Mouse (Mus musculus) adrenal gland, postnatal 10 days (tissue): ENCODE measurements around the gene Rhbg. TPM values are rescaled to one million over a fixed set of nuclear protein-coding genes. Genes with fewer than 3 reads are reported as not detected.
A peak's percentile ranks its signal among the peaks of the same experiment; 100 is the strongest.

Experiments
- DNase-seq: peaks from one replicate; pipeline ENCODE4 v3.0.0; 2021; ENCODE audit warnings: mixed read lengths
- total RNA-seq, 2 experiments: library from RNA; stranded (reverse); gene quantifications; 2 replicates each; pipeline ENCODE4 v1.2.3; 2021

Gene Rhbg
- total RNA-seq, 2 experiments from 2014 or later = 1.9 to 2.1 TPM

DNA sequence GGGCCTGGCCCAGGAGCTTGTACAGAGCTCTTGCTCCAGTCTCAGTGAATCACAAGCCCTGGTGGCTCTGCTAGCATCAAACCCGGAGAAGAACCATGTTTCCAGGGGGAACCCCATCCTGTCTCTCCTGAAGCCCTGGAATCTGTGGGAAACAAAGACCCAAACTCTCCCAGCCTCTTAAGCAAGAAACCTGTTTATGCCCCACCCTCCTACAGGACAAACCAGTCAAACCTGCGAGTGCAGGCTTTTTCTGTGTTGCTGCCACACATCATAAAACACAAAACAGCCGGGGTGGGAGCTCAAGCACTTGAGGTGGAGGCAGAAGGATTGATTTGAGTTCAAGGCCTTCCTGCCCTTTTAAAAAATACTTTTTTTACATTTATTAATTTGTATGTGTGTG is 7.8 kb upstream of the Rhbg start:
- DNase-seq = no peak

DNA sequence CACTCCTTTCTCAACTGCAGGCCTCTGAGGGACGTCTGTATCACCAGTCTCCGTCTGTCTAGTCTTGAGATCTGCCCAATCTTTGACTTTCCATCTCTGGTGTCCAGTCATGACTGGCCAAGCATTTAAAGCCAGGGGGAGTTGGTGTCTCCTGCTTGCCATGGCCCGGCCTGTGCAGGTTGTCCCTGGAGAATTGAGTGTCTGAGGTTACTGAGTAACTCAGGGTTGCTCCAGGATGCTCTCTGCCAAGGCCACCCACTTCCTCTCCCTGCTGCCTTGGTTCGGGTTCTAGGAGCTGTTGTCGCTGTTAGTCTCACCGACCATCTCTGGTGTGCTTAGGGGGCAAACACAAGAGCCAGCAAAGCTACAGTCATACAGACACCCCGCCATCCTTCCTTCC is 1.9 kb upstream of the Rhbg start:
- no peak for DNase-seq

DNA sequence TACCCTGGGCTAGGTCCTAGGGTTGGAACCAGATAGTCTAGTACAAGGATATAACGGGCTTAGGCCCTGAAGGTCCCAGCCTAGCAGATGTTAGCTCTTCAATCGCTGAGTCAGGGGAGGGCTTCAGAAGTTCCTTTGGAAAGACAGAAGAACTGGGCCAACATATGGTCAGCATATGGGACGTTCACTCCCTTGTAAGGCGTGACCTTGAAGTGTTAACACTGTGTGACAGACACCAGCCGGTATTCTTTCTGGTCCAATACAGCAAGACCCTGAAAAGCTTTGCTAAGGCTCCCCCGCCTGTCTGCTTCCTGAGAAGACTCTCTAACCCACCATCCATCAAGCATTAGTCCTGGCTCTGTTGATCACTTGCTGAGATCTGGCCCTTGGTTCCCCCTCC is 1.4 kb upstream of the Rhbg start:
- no peak for DNase-seq

DNA sequence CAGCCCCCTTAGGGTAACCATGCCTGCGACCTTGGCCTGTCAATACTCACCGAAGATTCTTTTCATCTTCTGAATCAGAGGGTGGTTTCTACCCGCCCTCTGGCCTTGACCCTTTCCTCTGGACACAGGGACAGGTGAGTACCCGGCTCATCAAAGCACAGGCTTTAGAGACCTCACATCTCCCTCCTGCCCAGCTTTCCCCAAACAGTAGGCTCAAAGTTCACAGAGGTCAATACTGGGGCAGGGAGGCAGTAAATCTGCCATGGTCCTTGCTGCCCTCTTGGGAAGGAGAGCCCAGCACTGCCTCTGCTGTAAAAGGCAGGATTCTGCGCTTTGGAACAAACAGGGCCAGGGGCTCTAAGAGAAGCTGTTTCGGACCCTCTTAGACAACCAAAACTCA is 1.8 kb downstream of the Rhbg start:
- no peak for DNase-seq

DNA sequence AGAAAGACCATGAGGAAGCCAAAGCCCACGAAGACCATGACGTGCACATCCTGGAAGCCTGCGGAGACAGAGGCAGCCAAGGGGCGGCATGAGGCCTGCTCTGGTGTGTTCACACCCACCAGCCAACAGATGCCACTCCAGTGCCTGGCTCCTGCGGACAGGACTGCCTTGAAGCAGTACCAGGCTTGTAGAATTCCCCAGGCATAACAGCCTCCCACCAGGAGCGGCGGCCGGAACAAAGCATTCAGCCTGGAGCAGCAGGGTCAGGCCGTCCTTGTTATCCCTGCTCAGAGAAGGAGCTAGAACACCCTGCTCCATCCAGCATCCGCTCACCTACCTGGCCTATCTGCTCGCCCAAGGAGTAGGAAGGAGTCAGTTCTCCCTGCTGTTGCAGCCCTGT is 6.1 kb downstream of the Rhbg start:
- DNase-seq = no peak

DNA sequence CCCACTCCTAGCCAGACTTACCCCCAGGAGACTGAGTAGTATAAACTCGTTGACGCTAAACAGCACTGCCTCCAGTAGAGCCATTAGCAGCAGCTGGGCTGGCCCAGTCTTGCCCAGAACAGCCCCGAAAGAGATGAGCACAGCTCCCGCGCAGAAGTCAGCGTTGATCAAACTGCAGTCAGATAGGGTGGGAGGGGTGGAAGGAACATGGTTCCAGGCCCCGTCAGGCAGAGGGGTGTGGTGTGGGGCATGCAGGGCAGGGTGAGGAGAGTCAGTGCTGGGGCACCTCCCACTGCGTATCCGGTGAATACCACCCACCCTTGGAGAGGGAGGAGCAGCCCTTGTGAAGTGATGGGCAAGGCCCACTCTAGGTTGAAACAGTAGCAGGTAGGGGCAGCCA is 6.8 kb downstream of the Rhbg start:
- no peak for DNase-seq

DNA sequence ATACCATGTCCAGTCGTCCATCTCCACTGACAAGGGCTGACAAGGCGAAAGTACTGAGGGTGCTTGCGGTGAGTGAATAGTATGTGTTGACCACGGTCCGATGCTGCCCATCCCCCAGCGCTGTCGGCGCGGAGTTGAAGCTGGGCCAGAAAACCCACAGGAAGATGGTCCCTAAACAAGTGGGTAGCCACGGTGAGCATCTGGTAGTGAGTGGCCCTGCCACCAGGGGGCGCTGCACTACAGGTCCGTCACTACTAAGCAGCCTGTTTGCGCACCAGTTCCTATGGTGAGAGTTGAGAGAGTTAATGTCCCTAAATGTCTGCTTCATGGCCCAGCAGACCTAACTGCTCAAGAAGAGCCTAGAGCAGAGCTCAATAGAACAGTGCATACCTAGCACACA is 8.7 kb downstream of the Rhbg start:
- DNase-seq = peak; percentile 86

DNA sequence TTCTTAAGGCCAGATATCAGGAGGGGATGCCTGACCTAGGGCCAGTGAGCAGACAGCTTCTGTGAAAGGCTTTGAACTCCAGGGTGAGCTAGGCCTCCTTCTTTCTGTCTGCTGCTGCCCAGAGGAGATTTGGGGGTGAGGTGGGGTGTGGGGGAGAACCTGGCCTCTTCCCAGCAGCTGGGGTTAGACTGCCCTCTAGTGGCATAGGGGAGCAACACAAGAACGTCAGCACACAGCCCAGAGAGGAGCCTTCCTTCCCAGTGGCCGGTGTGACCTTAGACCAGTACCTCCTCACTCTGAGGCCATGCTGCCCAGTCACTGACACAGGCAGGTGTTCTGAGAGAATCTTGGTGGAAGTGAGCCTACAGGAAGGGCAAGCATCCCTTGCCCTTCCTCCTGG is 10.4 kb downstream of the Rhbg start:
- DNase-seq = peak; percentile 66

DNA sequence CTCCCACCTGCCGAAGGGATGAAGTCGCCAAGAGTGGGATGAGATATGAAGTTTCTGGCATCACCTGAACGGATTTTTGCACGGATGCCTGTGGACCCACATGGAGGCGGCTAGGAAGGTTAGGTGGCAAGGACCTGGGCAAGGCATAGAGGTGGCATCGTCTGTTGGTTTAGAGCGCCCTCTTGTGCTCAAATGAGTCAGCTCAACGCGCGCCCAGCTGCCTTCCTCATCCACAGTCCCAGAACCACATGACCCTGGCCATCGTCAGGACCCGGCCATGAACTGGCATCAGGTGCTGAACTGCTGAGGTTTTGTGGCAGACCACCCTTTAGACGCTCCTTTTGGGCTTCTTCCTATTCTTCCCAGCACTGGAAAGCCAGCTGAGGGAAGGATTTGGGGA is 12.0 kb downstream of the Rhbg start:
- DNase-seq = peak; percentile 87

DNA sequence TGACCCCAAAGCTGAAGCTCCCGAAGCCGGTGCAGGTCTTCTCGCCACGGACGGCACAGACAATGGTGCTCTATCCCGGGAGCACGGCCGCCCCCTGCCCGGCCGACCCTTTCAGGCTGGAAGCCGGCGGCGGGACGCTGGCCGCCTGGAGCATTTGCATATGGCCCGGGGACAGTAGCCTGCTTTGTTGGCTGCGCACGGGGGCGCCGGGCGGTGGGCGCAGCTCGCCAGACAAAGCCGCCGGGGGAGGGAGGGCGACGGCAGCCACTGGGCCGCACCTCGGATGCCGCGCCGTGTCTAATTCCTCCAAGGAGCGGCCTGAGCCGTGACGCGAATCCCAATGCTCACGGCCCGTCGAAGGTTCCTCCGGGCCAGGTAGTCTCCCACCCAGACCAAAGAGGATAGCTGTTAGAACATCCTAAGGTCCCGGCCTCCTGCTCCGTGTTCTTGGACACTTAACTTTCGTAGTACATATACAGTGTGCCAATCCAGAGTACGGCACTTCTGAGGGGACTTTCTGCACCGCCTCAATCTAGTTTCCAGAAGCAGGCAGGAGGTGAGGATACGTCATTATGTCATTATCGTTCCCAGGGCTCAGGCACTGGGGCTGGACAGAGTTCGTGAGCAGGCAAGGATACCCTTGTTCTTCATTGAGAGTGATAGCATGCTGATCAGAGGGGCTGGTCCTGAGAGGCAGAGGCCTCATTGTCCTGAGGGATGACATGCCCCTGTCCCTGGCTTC is 13.3 kb downstream of the Rhbg start:
- DNase-seq = no peak

DNA sequence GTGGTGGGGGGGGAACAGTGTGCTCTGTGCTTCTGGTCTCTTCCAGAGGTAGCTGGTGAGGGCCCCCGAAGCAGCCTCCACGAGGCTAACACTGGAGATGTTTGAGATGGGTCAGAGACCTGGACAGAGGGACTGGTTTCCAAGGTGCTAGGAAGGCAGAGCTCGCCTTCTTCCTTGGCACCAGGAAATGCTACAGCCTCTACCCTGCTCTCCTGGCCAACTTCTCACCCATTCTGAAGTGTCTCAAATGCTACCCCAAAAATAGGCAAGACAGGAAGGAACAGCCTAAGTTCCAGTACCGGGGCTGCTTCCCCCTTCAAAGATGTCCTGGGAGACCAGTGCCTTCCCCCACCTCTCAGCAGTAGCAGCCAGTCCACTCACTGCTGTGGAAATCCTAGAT is 15.1 kb downstream of the Rhbg start:
- DNase-seq = no peak

DNA sequence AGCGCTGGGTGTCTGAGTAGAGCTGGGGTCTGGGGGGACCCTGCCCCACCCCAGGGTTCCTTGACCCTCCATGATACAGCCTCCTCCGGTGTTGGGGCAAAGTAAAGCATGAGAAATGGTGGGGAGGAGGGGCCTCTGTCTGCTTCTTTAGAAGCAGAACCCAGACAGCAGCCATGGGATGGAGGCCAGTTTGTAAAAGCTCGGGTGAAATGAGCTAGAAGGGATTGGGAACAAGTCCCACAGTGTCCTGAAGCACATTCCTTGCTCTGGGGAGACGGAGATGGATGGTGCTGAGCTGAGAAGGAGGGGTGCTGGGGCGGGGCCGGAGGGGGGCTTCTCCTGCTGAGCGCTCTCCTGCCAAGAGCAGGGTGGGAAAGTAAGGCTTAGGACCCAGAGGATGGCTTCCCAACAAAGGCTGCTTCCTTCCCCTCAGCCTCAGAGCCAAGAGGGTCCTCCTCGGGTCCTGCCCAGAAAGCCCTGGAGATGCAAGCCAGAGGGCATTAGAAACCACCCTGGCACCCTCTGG is 15.6 kb downstream of the Rhbg start:
- no peak for DNase-seq

DNA sequence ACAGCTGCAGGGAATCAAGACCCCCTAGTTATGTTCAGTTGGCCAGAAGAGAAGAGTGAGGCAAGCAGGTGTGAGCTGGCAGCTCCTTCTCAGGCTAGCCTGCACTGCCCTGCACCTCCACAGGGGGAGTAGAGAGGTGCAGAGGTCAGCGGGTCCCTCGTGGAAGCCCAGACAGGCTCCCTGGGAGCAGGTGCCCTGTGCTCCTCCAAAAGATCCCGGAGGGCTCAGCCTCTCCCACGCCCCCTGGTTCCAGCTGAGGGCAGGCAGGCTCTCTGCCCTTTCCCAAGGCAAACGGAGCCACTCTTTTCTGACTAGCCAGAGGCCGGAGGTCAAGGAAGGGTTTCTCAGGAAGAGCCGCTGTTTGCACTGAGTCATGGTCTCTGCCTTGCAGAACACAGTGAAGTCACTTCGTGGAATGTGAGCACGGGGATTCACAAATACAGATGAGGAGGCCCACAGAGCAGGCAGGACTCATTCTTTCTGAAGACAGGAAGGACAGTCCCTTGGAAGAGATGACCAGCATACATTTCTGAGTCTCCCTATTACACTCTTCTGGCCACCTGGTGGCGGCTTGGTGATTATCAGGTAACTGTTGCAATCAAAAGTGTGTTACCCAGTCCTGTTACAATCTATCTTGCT is 16.8 kb downstream of the Rhbg start:
- DNase-seq = peak; percentile 48

DNA sequence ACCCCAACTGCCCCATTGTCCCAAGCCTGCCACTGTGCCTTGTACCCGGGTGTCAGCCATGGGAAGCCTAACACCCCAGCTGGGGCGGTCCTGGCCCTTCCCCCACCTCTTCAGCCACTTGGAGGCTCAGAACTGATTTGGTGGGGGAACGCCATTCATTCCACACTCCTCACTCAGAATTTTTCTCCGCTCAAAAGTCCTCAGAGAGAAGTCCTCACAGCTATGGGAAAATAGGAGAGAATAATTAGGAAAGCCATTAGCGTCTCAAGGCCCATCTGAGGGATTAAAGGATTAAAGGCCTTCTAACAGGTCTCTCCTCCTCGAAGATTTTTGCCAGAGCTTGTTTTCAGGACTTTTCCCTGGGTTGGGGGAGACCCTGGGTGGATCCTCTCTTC is 17.4 kb downstream of the Rhbg start:
- DNase-seq = no peak

DNA sequence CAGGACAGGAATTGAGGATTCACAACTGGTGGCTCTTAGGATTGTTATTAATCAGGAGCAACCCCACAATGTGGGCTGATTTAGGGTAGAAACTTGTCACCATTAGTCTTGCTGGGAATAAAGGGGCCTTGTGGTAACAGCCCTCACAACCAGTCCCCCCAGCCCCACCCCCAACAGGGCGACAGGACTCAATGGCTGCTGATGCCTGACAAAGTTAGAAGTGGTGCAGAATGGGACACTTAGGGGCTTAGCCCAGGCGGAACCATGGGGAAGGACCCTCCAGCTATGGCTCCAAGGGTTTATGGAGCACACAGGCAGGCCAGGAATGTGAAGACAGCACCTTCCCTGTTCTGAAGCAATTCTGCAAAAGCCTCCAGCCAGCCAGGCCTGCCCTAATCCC is 18.9 kb downstream of the Rhbg start:
- no peak for DNase-seq

DNA sequence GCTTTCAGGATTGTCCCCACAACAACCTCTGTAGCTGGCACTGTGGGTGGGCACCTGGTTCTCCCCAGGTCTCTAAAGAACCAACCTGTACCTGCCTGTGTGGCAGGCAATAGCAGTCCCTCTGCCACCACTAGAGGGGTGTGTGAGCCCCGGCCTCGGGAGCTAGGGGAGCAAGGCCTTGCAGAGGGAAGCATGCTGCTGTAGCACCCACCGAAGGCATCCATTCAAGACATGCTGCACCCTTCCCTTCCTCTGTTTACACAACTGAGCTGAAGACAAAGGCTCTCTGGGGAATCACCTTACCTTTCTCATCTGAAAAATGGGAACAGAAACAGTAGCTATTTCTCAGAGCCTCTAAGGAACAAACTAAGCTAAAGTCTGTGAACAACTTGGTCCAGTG is 19.3 kb downstream of the Rhbg start:
- no peak for DNase-seq

DNA sequence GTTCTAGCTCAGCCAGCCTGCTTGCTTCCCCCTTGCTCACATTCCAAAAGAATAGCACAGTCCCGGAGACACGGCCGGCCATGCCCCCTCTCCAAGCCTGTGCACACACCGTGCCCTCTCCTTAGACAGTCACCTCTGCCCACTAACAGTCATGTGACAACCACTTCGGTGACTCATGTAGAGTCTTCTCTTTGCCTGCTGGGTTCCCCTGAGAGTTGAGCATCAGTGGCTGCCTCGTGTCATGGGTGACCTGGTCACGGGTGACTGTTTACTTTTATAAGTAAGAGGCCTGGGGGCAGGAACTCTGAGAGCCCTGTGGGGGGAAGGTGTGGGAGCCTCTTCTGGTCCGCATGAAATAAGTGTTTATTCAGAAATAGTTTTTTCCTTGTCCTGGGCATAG is 20.5 kb downstream of the Rhbg start:
- DNase-seq = no peak

DNA sequence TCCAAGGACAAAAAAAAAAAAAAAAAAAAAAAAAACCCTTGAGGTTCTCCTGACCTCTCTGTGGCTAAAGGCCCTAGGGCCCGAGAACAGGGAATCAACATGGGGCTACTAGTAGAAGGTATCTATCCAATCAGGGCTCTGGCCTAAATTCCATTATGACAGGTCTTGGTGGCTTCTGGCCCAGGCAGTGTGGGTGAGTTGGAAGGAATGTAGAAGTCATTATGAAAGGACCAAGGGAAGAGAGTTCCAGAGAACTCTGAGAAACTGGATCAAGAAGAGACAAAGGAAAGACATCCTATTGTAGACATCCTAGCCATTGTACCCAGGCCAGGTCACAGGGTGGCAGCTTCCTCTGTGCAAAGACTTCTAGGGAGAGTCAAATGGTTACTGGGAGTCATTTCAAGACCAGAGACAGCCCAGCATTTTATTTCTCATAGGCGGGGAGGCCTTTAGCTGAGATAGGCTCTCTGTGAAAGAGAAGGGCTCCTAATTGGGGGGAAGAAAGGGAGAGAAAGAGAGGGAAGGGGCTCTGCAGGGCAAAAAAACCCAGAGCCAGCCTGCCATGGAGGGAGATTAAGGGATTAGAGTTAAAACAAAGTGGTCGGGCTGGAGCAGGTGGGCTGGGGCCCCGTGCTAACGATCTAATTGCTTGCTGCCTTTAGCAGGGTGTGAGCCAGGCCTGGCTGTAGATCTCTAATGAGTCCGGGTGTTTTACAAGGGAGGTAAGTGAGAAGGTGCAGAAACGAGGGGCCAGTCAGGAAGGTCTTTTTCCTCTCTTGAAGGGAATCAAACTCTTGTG is 21.5 kb downstream of the Rhbg start:
- no peak for DNase-seq

DNA sequence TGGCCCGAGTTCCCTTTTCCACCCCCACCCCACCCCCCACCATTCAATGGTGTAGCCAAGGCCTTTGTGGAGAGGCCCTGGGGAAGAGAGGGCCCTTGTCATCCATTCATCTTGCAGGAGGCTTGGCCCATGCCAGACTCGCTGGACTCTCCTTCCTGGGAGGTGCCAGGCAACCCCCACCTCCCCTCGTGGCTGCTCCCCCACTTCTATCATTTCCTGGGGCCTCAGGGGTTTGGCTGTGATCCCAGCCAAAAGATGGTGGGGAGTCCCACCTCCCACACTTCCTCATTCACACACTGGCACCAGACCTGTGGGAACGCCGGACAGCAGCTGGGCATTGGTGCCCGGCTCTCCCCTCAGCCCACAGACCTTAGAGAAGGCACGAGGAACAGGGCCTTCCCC is 22.2 kb downstream of the Rhbg start:
- no peak for DNase-seq

DNA sequence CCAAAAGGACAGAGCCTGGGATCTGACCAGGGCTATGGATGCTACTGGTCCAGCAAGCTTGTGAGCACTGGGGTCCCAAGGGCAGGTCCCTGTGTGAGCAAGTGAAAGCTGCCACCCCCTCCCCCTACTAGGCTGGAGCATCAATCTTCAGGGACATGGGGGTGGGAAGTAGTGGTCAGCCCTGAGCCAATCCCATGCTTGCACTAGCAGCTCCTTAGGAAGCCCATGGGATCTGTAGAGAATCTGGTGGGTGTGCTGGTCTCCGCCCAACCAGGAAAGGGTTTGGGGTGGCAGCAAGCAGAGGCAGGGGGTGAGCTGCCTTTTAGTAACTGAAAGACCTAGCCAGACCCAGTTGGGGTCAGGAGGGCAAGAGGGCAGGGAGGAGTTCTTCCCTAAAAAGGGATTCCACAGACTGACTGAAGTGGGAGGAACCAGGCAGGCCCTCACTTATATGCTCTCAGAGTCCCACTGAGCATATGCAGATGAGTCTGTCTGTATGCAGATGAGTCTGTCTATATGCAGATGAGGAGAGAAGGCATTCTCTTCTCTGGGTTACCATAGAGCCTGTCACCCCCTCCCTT is 23.4 kb downstream of the Rhbg start:
- no peak for DNase-seq

DNA sequence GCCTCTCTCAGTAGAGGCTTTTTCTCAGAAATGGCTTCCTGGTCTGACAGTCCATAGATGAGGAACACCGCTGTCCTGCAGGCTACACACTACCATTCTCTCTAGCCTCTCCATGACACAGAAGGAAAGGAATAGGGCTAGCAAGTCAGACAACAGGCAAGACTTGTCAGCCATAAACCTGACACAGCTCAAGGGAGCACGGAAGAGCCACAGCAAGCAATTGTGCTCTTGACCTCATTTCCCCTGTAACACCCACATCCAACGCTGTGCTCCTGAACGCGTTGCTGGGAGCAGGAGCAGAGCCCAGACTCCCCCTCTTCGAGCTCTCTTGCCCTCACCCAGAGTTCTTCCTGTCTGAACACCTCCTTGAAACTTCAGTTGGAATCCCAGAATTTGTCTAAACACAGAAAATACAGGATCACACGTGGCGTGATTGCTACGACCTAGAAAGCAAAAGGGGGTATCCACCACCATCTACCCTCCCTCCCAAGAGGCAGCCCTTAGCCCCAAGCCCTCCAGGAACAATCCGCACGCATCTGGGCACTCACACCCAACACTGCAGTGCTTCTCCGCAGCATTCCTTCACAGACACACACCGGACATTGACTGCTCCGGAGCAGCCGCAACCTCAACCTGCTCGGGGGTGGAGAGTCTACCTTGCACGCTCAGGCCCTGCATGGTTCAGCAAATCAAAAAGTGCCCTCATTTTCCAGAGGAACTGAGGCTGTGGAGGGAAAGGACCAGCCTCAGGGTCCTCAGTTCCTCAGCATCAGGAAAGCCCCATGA is 24.1 kb downstream of the Rhbg start:
- no peak for DNase-seq

DNA sequence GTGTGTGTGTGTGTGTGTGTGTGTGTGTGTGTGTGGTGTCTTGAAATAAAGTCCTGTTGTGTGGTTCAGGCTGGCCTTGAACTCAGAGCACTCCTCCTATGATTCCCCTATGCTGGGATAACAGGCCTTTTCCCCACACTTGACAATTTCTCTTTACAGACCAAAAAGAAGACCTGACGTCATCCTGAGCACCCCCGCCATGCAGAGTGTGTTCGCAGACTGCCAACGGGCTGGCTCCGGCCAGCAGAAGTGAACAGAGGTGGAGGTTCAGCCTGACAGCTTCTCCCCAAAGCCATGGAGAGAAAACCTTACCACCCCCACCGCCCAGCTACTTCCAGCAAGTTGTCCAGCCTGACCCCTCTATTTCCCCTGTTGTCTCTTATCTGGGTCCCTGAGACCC is 25.0 kb downstream of the Rhbg start:
- DNase-seq = no peak
